Mouse (Mus musculus) neural tube, postnatal 0 days (tissue): ENCODE results near the gene Slc7a10. TPM values are rescaled to one million over a fixed set of nuclear protein-coding genes. Genes with fewer than 3 reads are reported as not detected.

Experiments used
- polyA plus RNA-seq: library from polyadenylated mRNA; unstranded; fragments of >200 nt; fragmentation: Nextera tagmentation; extraction: Ambion mirVana; gene quantifications from 2 replicates; pipeline ENCODE4 v1.2.1, GENCODE M21; 2015

Gene Slc7a10
- 72.3 and 79.4 TPM in 2 replicates for polyA plus RNA-seq

DNA sequence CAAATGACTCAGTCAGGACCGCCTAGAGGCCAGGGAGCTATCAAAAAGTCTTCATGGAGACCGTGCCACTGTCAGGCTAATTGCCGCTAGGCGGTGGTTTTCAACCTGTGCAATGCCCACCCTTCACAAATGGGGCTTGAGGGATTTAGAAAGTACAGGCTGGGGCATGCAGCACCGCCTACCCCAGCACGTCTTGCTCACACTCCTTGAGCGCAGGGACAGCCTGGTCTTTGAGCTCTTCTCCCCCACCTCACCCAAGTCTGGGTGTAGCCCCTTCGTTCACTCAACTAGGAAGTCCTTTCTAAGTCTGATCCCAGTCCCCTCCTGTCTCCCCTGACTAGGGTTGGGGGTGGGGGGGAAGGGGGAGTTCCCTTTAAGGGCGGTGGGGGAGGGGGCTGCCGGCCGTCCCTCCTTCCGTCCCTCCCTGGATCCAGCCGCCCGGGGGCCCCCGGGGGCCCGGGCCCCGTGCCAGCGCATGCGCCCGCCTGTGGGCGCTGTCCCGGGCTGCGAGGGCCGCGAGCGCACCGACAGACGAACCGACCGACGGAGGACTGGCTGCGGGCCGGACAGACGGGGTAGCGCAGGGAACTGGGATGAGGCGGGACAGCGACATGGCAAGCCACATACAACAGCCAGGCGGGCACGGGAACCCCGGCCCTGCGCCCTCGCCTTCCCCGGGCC, at the start of gene Slc7a10:
Gene Slc7a10, plus strand, starts transcription at position 497 of the 681 bp plus-strand sequence.

DNA sequence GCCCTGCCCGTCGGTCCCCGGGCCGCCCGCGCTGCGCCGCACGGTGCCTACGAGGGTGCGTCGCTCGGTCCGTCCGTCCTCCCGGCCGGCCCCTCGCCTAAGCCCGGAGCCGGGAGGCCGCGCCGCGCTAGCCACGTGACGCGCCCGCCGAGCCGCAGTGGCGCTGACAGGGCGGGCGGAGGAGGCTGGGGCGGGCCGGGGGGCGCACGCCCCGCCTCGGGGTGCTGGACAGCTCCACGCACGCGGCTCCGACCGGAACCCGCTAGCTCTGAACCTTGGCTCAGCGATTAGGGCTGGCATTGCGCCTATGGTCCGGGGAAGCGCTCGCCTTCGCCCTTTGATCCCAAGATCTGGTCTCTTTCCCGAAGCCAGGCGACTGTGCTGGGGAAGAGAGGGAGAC, 29.0 kb downstream of the Slc7a10 start, which contains the start of gene Lrp3:
Gene Lrp3, minus strand, starts transcription at position 274 of the 400 bp plus-strand sequence.

Other genes starting within 250 kb of the Slc7a10 start
- gene Cebpg, start 129.8 kb upstream of the Slc7a10 start, polyA plus RNA-seq: 23.1 and 24.0 TPM in 2 replicates
- 0.96 and 1.5 TPM in 2 replicates for gene Cebpa, start 67.1 kb upstream of the Slc7a10 start, polyA plus RNA-seq
- gene Lrp3, start 29.1 kb downstream of the Slc7a10 start, polyA plus RNA-seq: 31.6 and 32.4 TPM in 2 replicates
- 17.7 and 18.7 TPM in 2 replicates for gene Gpatch1, start 132.1 kb downstream of the Slc7a10 start, polyA plus RNA-seq
- gene Rhpn2, start 147.8 kb downstream of the Slc7a10 start, polyA plus RNA-seq: 4.4 and 5.0 TPM in 2 replicates
- 12.3 and 12.4 TPM in 2 replicates for gene Faap24, start 210.5 kb downstream of the Slc7a10 start, polyA plus RNA-seq
- 19.2 and 20.0 TPM in 2 replicates for gene Cep89, start 210.7 kb downstream of the Slc7a10 start, polyA plus RNA-seq